Mouse (Mus musculus) ovary, postnatal 14 days (tissue): ENCODE measurements around the gene Zbtb8os.

ENCODE experiments used
- DNase-seq: peaks from one replicate; pipeline ENCODE4 v3.0.0; 2022; ENCODE audit warnings: low spot score

Gene Zbtb8os

DNA sequence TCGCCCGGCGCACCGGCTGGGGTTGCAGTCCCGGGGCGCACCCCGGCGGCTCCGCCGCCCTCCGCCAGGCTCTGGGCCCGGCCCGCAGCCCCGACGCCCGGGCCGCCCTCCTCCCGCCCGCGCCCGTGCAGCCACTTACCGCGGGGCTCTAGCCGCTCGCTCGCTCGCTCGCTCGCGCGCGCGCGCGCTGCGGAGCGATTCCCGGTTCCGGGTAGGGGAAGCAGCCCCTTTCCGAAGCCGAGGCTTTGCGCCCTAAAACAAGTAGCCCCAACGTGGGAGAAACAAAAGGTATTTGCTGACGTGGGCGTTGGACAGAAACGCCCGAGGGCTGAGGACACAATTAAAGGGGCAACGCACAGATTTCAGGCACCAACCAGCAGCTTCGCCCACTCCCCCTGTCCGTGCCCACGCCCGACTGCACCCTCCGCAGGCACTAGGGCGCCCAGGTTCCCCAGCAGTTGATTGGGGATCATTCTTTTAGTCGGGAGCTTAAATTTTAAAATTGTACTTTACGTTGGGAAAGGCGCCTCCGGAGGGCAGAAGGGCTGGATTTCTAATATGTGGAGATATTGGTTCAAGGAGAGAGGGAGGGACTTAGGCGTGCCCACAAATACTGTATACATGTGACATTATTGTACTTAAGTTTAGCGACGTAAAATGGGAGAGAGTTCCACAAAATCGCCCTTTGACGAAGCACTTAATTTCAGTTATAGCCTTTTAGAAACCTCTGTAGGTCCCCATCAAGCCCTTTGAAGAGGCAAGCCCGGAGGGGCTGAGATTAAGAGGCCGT, 42.3 kb downstream of the Zbtb8os start, which contains the start of gene Zbtb8a:
TSS of gene Zbtb8a (minus strand) at position 516 of the 790 bp plus-strand sequence.
- DNase-seq, result no peak

DNA sequence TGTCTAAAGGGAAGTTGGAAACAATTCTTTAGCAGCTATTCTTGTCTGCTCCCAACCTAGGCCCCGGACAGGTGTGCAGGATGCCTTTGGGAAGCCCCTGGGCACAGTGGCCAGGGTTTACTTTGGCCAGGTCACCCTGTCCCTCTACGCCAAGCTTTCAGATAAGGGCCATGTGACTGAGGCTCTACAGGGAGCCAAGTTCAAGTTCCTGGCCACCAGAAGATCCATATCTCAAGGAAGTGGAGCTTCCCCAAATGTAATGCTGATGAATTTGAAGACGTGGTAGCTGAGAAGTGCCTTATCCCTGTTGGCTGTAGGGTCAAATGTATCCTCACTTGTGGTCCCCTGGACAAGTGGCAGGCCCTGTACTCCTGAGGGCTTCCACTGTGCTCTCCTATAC, 44.3 kb downstream of the Zbtb8os start:
- no peak for DNase-seq

DNA sequence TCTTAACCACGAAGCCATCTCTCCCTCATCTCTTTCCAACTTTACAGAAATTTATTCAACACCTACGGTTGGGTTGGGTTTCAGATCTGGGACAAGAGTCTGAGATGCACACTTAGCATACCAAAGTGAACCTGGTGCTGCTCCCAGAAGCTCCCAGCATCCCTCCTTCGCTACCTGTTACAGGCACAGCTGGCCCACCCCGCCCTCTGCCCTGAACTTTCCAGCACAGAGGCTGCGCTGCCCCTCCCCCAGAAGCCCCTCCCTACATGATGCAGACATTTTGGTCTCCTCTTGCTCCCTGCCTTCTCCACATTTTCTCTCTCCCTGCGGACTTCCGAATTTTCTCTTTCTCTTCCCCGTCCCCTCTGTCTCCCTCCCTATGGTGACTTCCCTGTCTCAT, 45.7 kb downstream of the Zbtb8os start:
- no peak for DNase-seq

DNA sequence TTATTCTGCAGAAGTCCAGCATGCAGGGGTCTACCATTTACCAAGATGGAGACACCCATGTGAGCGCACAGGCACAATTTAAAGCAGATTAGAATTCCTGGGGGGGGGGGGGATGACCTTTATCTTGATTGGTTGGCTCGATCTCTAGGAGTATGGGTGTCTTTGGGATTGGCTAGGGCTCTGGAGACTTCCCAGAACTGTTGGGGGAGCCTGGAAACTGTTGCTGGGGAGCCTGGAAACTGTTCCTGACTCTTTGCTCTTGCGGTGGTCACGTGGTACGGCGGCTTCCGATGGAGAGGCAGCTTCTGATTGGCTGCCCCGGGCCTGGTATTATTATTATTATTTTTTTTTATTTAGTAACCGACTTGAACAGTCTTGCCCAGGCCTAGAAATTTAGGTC, 46.5 kb downstream of the Zbtb8os start:
- DNase-seq, result no peak

DNA sequence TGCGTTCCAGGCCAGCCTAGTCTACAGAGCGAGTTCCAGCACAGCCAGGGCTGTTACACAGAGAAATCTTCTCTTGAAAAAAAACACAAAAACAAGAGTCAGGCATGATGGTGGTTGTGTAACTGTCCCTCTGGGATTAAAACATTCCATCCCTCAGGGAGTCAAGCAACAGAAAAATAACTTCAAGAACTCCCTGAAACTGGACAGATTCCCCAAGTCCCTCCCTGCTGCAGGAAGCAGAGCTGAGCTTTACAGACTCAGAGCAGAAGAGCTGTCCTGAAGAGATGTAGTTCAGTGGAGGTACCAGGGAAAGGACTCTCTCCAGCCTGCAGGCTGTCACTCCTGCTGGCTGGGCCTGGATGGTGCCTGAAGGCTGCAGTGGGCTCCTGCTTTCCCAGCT, 47.0 kb downstream of the Zbtb8os start:
- no peak for DNase-seq

DNA sequence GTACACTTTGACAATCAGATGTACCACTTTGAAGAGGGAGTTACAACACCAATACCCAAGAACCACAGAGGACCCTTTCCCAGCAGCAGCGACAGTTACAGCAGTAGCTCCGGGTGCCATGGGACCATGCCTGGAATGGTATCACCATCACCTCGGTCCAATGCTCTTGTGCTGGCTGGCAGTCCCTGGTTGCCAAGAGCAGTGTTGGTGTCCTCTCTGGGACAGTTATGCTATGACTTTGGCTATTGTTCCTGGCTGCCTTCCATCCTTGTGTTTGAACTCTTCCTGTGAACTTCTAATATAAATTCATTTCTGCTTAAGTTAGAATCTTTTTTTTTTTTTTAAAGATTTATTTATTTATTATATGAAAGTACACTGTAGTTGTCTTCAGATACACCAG, 48.1 kb downstream of the Zbtb8os start:
- no peak for DNase-seq

DNA sequence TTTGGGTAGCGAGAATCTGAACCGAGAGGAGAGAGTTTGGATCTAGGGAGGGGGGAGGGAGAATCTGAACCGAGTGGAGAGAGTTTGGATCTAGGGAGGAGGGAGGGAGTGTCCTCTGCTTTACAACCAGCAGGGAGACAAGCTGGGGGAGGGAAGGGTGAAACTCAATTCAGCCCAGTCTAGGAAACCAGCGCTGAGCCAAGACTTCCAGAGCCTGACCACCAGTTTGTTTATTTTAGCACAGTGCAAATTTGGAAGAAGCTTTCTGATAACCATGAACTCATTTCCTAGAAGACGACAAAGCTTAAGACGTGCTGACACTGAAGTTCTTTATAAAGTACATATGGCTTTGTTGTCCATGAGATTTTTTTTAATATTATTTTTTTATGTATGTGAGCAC, 48.9 kb downstream of the Zbtb8os start:
- no peak for DNase-seq

DNA sequence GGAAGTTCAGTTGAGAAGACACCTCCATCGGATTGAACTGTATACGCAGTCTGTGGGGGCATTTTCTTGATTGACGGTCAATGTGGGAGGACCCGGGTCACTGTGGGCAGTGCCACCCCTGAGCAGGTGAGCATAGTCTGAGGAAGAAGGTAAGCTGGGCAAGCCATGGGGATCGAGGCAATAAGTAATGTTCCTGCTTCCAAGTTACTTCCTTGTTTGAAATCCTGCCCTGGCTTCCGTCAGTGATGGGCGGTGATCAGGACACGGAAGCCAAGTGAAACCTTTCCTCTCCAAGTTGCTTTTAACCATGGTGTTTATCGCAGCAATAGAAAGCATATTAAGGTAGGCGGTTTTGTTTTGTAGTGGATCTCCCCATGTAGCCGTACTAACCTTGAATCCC, 50.2 kb downstream of the Zbtb8os start:
- no peak for DNase-seq

DNA sequence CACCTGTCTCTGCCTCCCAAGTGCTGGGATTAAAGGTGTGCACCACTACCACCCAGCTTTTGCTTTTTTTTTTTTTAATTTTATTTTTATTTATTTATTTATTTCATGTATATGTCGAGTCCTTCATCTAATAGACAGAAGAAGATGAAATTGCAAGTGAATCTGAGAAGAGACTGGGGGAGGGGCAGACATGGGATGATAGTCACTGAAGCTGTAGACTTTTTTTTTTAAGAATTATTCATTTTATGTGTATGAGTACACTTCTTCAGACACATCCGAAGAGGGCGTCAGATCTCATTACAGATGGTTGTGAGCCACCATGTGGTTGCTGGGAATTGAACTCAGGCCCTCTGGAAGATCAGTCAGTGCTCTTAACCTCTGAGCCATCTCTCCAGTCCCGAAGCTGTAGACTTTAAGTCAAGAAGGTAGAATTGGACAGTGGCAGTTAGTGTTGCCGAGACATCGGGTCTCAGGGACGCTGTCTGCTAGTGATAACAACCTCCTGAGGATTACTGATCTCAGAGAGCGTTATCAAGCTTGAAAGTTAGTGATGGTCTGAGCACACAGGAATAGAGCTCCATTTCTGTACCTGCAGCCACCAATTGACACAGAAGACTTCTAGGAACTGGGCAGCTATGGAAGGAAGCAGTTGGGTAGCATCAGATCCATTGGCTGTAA, 50.9 kb downstream of the Zbtb8os start:
- no peak for DNase-seq

DNA sequence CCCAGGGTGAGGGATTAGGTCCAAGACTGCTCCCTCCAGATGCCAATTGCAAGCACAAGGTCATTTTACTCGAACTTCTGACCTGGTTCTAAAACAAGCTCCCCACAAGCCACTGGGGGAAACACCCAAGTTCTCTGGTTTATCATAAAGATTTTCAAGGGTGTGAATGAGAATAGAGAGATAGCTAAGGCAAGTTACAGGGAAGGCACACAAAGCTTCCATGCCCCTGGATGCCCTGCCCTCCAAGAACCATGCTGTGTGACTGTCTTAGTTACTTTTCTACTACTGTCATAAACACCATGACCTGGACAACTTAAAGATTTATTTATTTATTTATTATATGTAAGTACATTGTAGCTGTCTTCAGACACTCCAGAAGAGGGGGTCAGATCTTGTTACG, 51.5 kb downstream of the Zbtb8os start:
- DNase-seq, result no peak

DNA sequence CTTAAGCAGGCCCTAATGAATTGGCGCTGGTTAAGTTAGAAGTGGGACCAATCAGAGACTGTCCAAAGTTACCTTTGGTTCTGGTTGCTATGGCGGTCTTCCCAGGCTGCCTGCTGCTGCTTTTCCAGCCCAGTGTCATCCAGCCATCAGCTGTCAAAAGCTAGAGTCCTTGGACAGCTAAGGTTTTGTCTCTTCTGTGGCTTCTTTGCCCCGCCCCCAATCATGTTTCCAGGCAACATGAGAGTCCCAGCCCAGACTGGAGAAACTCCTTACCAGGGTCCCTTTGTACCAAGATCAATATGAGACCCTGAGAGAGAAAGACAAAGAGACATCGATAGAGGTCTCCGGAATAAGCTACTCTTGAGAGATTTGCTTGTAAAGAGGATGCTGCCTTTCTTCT, 52.9 kb downstream of the Zbtb8os start:
- DNase-seq, result no peak

DNA sequence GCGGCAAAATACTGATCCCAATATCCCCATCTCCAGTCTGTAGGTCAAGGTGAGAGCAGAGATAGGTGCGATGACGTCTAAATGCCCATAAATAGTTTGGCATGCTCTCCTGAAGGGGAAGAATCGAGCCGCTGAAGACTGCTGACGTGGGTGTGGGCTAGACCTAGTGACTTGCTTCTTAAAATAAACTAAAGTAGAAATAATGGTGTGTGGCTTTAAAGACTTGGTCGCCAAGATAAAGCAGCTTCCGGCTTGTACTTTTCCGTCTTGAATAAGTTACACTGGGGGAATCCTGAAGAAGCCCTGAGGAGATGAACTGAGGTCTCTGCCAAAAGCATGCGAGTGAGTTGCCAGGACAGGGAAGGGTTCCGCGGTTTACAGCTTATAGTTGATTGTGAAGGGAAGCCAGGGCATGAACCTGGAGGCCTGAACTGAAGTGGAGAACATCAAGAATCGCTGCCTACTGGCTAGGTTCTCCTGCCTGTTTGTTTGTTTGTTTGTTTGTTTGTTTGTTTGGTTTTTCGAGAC, 54.8 kb downstream of the Zbtb8os start:
- no peak for DNase-seq

DNA sequence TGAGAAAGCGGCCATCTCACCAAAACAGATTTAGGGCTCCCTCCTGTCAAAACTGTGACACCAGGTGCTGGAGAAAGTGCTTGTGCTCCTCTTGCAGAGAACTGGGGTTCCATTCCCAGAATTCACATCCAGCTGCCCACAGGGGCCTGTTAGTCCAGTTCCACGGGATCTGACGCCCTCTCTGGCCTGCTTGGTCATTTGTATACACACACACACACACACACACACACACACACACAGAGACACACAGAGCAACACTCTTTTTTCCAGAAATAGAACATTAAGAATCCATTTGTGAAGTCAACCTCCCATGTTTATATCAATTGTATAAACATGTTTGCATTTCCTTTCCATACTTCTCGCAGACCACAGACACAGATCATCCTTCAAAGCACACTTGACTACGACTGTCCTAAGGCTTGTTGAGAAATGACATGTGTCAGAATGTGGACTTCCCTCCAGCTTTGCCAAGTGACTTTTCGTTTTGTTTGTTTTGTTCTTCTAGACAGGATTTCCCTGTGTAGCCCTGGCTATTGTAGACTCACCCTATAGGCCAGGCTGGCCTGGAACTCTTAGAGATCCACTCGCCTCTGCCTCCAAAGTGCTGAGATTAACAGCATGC, 55.6 kb downstream of the Zbtb8os start:
- DNase-seq, result no peak

DNA sequence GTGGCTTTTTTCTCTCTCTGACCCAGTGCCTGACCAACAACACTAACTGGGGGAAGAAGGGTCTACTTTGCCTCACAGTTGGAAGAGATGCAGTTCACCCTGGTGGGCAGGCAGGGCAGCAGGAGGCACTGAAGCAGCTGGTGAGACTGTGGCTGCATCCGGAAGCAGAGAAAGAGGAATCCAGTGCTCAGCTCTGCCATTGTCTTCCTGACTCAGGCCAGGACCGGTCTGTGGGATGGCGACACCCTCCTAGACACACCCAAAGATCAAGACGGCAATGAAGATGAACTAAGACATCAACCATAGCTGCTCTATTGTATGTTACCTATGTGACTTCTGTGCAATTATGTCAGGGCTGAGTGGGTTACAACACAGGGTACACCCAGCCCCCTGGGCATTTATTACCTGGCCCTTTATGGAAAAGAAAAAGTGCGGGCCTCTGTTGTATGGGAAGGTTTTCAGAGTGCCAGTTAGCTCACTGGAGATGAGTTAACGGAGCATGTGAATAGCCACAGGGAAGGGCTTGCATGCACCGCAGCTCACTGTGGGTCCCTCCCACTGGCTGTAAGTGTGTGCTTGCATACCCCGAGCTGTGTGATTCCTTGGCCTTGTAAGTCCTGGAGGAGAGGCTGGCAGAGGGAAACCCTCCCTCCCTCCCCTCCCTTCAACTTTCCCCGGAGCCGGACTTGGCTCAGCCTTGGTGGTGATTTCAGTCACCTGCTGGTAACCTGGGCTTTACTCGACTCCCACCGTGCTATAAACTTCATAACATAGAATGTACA, 58.8 kb downstream of the Zbtb8os start:
- no peak for DNase-seq

DNA sequence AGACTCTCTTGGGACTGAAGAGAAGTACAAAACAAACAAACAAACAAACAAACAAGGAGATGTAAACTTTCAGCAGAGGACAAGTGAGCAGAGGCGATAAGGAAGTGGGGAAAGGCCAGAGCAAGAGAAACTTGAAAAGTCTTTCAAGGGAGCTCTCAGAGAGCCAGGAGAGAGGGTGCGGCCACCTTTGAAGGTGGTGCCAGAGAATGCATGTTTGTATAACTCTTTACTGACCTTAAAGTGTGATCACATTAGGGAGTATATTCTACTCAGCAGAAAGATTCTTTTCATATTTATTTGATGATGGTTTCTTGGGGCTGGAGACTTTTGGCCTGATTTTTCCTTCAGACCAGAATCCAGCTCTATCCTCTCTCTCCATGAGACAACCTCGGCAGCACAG, 61.5 kb downstream of the Zbtb8os start:
- DNase-seq, result no peak

DNA sequence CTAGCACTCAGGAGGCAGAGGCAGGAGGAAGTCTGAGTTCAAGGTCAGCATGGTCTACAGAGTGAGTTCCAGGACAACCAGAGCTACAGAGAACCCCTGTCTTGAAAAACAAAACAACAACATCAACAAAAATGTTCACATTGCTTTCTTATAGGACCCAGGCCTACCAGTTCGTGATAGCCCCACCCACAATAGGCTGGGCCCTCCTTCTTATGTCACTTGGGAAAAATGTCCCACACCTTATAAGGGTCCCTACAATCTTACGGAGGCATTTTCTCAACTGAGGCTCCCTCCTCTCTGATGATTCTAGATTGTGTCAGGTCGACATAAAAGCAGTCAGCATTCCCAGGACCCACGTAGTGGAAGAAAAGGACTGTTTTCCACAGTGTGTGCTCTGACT, 64.3 kb downstream of the Zbtb8os start:
- DNase-seq, result no peak
